In the genomic region with DNA sequence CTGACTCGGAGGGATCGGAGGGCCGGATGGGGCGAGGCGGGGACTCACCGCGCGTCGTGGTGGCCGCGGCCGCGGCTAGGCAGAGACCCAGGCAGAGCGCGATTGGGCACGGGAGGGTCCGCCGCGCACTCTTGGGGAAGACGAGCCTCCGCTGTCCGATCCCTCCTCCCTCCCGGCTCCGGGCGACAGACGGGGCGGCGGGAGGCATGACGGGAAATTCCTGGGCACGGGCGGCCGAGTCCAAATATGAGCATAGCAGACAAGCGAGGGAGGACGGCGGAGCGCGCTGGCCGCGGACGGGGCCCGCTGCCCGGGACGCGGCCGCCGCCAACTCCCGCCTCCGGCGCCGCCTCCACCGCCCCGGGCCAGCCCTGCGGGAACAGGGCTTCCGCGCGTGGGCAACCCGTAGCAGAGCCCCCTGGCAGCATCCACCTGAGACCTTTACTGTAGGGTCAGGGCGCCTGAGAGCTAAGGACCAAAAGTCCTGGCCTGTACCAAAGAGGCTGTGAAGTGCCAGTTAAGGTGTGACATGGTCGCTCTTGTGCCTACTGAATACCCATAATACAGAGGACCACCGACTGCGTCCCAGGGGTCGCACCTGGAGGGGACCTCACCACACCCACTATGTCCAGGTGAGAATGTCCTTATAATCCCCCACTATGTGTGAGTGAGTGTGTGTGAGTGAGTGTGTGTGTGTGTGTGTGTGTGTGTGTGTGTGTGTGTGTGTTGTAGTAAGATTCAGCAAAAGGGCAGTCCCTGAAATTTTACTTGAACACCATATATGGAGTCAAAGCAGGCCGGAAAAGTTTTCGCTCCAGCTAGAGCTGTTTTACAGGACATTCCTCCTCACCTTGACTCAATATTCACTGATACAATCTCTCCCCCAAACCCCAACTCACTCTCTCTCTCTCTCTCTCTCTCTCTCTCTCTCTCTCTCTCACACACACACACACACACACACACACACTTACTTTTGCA, we compare ENCODE assay signal across 8 mouse cellular contexts. TPM values are rescaled to one million over a fixed set of nuclear protein-coding genes. Genes with fewer than 3 reads are reported as not detected.
A peak's percentile ranks its signal among the peaks of the same experiment; 100 is the strongest.
DNase-seq lines count a peak whose midpoint lies in the region; ATAC-seq and TF ChIP-seq lines count a peak whose summit lies in the region.

A gene (minus strand): TSS at position 317 of the 978 bp plus-strand sequence.

- TF ChIP-seq POLR2A in spleen, adult 2 months (IDR thresholded peaks at IDR 0.05; ENCODE audit: low read depth, low read length), result no peak

- 4% methylated on average over 40 of the region's 64 CpGs for WGBS in spleen, adult 2 months
- 3% methylated on average over 64 of the region's 64 CpGs for WGBS in embryonic facial prominence, embryonic 10.5 days
- WGBS in intestine, postnatal 0 days, result 3% methylated on average over 60 of the region's 64 CpGs
- 3% methylated on average over 58 of the region's 64 CpGs for WGBS in limb, embryonic 12.5 days
- 4% methylated on average over 60 of the region's 64 CpGs for WGBS in midbrain, embryonic 12.5 days
- 2% methylated on average over 57 of the region's 64 CpGs for WGBS in stomach, embryonic 14.5 days

- H3K9me3 ChIP-seq in embryonic facial prominence, embryonic 10.5 days, result no peaks in the 10 kb centered on the region
- H3K9me3 ChIP-seq in intestine, postnatal 0 days (ENCODE audit: control insufficient read depth), result no peaks in the 10 kb centered on the region
- no peaks in the 10 kb centered on the region for H3K9me3 ChIP-seq in limb, embryonic 12.5 days
- H3K9me3 ChIP-seq in midbrain, embryonic 12.5 days, result no peaks in the 10 kb centered on the region
- H3K9me3 ChIP-seq in stomach, embryonic 14.5 days (ENCODE audit: control insufficient read depth, low read depth, low read length), result no peaks in the 10 kb centered on the region

- H3K4me1 ChIP-seq in spleen, adult 2 months (ENCODE audit: control insufficient read depth, insufficient read depth, insufficient read length), result peaks cover 6% of the 10 kb centered on the region
- H3K4me1 ChIP-seq in embryonic facial prominence, embryonic 10.5 days, result peaks cover 33% of the 10 kb centered on the region
- peaks cover 7% of the 10 kb centered on the region; the same call in 1 of the 2 replicates for H3K4me1 ChIP-seq in intestine, postnatal 0 days (replicated peaks; ENCODE audit: control insufficient read depth, insufficient read depth, low read length)
- H3K4me1 ChIP-seq in limb, embryonic 12.5 days (replicated peaks), result peaks cover 20% of the 10 kb centered on the region
- H3K4me1 ChIP-seq in midbrain, embryonic 12.5 days, result peaks cover 11% of the 10 kb centered on the region
- peaks cover 17% of the 10 kb centered on the region for H3K4me1 ChIP-seq in stomach, embryonic 14.5 days (ENCODE audit: control insufficient read depth, insufficient read depth, low read length)

- peak in 1 of 2 experiments; percentile 15 for DNase-seq in spleen, adult 2 months (ENCODE audit: low read depth in 1 of 2, low spot score in 2 of 2)
- DNase-seq in spleen, postnatal 14 days (ENCODE audit: low spot score in 2 of 2), result no peak
- DNase-seq in embryonic facial prominence, embryonic 10.5 days (ENCODE audit: low spot score), result peak; percentile 89
- DNase-seq in heart, adult 11 months, result peak; percentile 99

- peaks cover 11% of the 10 kb centered on the region for H3K27me3 ChIP-seq in spleen, adult 2 months (ENCODE audit: control insufficient read depth, insufficient read depth, low read length)
- H3K27me3 ChIP-seq in embryonic facial prominence, embryonic 10.5 days (replicated peaks; ENCODE audit: low read depth, poor library complexity, severe bottlenecking), result peaks cover 62% of the 10 kb centered on the region
- H3K27me3 ChIP-seq in intestine, postnatal 0 days (replicated peaks; ENCODE audit: control insufficient read depth, insufficient read depth, low read length), result 0 out of 2 replicates have a peak, but pooled peaks cover 3% of the 10 kb centered on the region
- H3K27me3 ChIP-seq in limb, embryonic 12.5 days, result peaks cover 11% of the 10 kb centered on the region; the same call in 1 of the 2 replicates
- peaks cover 56% of the 10 kb centered on the region for H3K27me3 ChIP-seq in midbrain, embryonic 12.5 days
- H3K27me3 ChIP-seq in stomach, embryonic 14.5 days (ENCODE audit: control insufficient read depth, insufficient read depth, low read length), result no peaks in the 10 kb centered on the region

- TF ChIP-seq CTCF in spleen, adult 2 months (IDR thresholded peaks at IDR 0.05; ENCODE audit: extremely low read depth, insufficient read depth, insufficient read length, insufficient replicate concordance), result no peak
- TF ChIP-seq CTCF in intestine, postnatal 0 days (IDR thresholded peaks at IDR 0.05; ENCODE audit: low read depth), result no peak

- H3K36me3 ChIP-seq in spleen, adult 2 months (ENCODE audit: control insufficient read depth, insufficient read depth, low read length), result no peaks in the 10 kb centered on the region
- no peaks in the 10 kb centered on the region for H3K36me3 ChIP-seq in embryonic facial prominence, embryonic 10.5 days (replicated peaks)
- no peaks in the 10 kb centered on the region for H3K36me3 ChIP-seq in intestine, postnatal 0 days (ENCODE audit: control insufficient read depth, insufficient read depth)
- H3K36me3 ChIP-seq in limb, embryonic 12.5 days, result no peaks in the 10 kb centered on the region
- no peaks in the 10 kb centered on the region for H3K36me3 ChIP-seq in midbrain, embryonic 12.5 days
- no peaks in the 10 kb centered on the region for H3K36me3 ChIP-seq in stomach, embryonic 14.5 days (ENCODE audit: control insufficient read depth, insufficient read depth, low read length)

- H3K4me2 ChIP-seq in intestine, postnatal 0 days (replicated peaks; ENCODE audit: low read depth), result peak within 1 kb of the TSS; percentile 91
- peak within 1 kb of the TSS; percentile 90 for H3K4me2 ChIP-seq in limb, embryonic 12.5 days
- H3K4me2 ChIP-seq in midbrain, embryonic 12.5 days (replicated peaks), result peak within 1 kb of the TSS; percentile 97
- H3K4me2 ChIP-seq in stomach, embryonic 14.5 days (replicated peaks; ENCODE audit: low read depth, low read length), result peak within 1 kb of the TSS; percentile 92

- H3K4me3 ChIP-seq in spleen, adult 2 months (ENCODE audit: extremely low read depth, insufficient read depth, insufficient read length), result peak within 1 kb of the TSS; percentile 57
- peak within 1 kb of the TSS; percentile 81 for H3K4me3 ChIP-seq in embryonic facial prominence, embryonic 10.5 days
- H3K4me3 ChIP-seq in intestine, postnatal 0 days (ENCODE audit: low read depth, low read length), result peak within 1 kb of the TSS; percentile 70
- peak within 1 kb of the TSS; percentile 74 for H3K4me3 ChIP-seq in limb, embryonic 12.5 days (replicated peaks)
- peak within 1 kb of the TSS; percentile 65 for H3K4me3 ChIP-seq in midbrain, embryonic 12.5 days
- H3K4me3 ChIP-seq in stomach, embryonic 14.5 days (ENCODE audit: low read depth, low read length), result peak within 1 kb of the TSS; percentile 71

- peak within 1 kb of the TSS; percentile 56; the same call in 1 of the 2 replicates for H3K27ac ChIP-seq in spleen, adult 2 months (ENCODE audit: insufficient read depth, low read length)
- peak within 1 kb of the TSS; percentile 91 for H3K27ac ChIP-seq in embryonic facial prominence, embryonic 10.5 days (replicated peaks)
- peak within 1 kb of the TSS; percentile 75 for H3K27ac ChIP-seq in intestine, postnatal 0 days (ENCODE audit: low read depth, low read length)
- H3K27ac ChIP-seq in limb, embryonic 12.5 days, result peak within 1 kb of the TSS; percentile 62; the same call in 1 of the 2 replicates
- no peak within 1 kb of the TSS for H3K27ac ChIP-seq in midbrain, embryonic 12.5 days (replicated peaks)
- H3K27ac ChIP-seq in stomach, embryonic 14.5 days (ENCODE audit: low read length), result peak within 1 kb of the TSS; percentile 84

- peak within 1 kb of the TSS; percentile 73 for H3K9ac ChIP-seq in intestine, postnatal 0 days (ENCODE audit: low read depth, low read length)
- peak within 1 kb of the TSS; percentile 82 for H3K9ac ChIP-seq in limb, embryonic 12.5 days (replicated peaks)
- H3K9ac ChIP-seq in midbrain, embryonic 12.5 days (replicated peaks), result peak within 1 kb of the TSS; percentile 62
- peak within 1 kb of the TSS; percentile 72 for H3K9ac ChIP-seq in stomach, embryonic 14.5 days (replicated peaks; ENCODE audit: low read depth, low read length)

- ATAC-seq in intestine, postnatal 0 days, result peak; percentile 46
- ATAC-seq in limb, embryonic 12.5 days (ENCODE audit: insufficient number of reproducible peaks, insufficient read depth, low FRiP score, low TSS enrichment, low read depth), result peak; percentile 80
- peak; percentile 89 for ATAC-seq in midbrain, embryonic 12.5 days (ENCODE audit: low FRiP score, low read depth)
- ATAC-seq in stomach, embryonic 14.5 days (ENCODE audit: insufficient number of reproducible peaks, insufficient read depth, low FRiP score, low read depth), result peak; percentile 69

RNA-seq across cellular contexts. Expression of the gene that starts here (rescaled TPM):
- 4.5 and 5.1 TPM in 2 replicates for polyA plus RNA-seq in spleen, adult 2 months (2012; rRNA removed)
- polyA plus RNA-seq in embryonic facial prominence, embryonic 10.5 days (2016; fragmentation: Nextera tagmentation; extraction: Ambion mirVana), result 3.4 and 3.6 TPM in 2 replicates
- 17.2 and 18.5 TPM in 2 replicates for polyA plus RNA-seq in intestine, postnatal 0 days (2015; fragmentation: Nextera tagmentation; extraction: Ambion mirVana)
- polyA plus RNA-seq in limb, embryonic 12.5 days (2016; fragmentation: Nextera tagmentation; extraction: Ambion mirVana), result 8.6 and 9.6 TPM in 2 replicates
- 3.6 and 4.4 TPM in 2 replicates for polyA plus RNA-seq in midbrain, embryonic 12.5 days (2016; fragmentation: Nextera tagmentation; extraction: Ambion mirVana)
- polyA plus RNA-seq in stomach, embryonic 14.5 days (2014; fragmentation: Nextera tagmentation; extraction: Ambion mirVana), result 30.9 and 33.3 TPM in 2 replicates

Comparison
In these comparisons a context has a peak if more than half of its experiments do, and no peak if none do; other contexts are left out.
1. DNase-seq: peak in embryonic facial prominence, embryonic 10.5 days (single experiment) and heart, adult 11 months (single experiment); none in spleen, postnatal 14 days (0 of 2).
2. Peak in every context shown above with its lines, with median percentiles within 50 percentile points of each other: H3K4me3 ChIP-seq, ATAC-seq, H3K4me2 ChIP-seq and H3K9ac ChIP-seq.